Mouse (Mus musculus) kidney, adult 10 weeks (tissue): ENCODE data around the gene Pqbp1. TPM values are rescaled to one million over a fixed set of nuclear protein-coding genes. Genes with fewer than 3 reads are reported as not detected.

Source experiments
- polyA plus RNA-seq: library from polyadenylated mRNA; stranded (reverse); fragments of 350-450 nt; fragmentation: Illumina TruSeq; extraction: RNeasy Lipid Tissue Mini Kit (QIAGEN cat#74804); gene quantifications from one replicate; pipeline ENCODE4 v1.2.3, GENCODE M21; 2014; ENCODE audit warnings: low read depth, low replicate concordance

The Pqbp1 gene
- polyA plus RNA-seq: 13.5 TPM

GRCm38 (mm10) chrX:7898880-7899874 is at the start of gene Pqbp1, which contains the start of gene Timm17b:
Pqbp1 (minus strand) TSS chrX:7899269.
Timm17b (plus strand) TSS chrX:7899357.

GRCm38 (mm10) chrX:7947108-7947899 is 48.2 kb upstream of the Pqbp1 start, which contains the start of gene Hdac6:
Hdac6 (minus strand) TSS chrX:7947889.

DNA sequence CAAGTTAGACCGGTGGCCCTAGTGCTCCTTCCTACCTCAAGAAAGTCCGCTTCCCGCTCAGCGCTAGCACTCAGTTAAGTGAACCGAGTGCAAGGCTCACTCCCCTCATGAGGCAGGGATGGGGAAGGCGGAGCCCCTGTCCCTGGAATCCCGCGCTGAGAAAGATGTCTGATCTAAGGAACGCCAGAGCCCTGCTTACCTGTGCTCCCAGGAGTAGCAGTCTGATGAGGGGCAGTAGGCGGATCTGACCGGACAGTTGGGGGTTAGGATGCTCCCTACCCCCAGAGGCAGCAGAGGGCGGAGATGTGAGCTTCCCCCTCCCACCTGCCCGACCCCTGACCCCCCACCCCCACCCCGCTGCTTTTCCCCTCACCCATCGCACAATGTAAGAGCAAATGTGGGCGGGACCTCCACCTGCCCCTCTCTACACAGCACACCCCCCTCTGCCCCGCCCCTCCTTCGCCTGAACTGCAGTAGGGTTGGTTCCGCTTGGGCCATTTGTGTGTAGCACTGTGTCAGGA is 29.3 kb upstream of the Pqbp1 start, which contains the start of gene Eras:
Gene Eras, minus strand, starts transcription at position 338 of the 521 bp plus-strand sequence.

GRCm38 (mm10) chrX:7919601-7920383 is 20.7 kb upstream of the Pqbp1 start, which contains the start of gene Pcsk1n:
Pcsk1n (plus strand) TSS chrX:7919822.

GRCm38 (mm10) chrX:7909242-7909641 is 10.2 kb upstream of the Pqbp1 start, which contains the start of gene Gm10490:
Gm10490 (plus strand) TSS chrX:7909542.

DNA sequence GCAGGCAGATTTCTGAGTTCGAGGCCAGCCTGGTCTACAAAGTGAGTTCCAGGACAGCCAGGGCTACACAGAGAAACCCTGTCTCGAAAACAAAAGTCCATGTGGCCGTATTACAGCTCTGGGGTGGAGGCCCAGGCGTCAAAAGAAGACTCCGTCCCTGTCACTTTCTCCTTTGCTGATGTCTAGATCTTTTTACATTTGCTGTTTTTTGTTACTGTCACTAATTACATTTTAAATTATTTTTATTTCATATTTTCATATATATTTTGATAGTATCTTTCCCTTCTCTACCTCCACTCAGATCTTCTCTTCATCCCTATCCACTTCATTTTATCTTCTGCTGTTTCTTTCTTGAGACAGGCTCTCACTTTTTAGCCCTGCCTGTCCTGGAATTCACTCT is 8.7 kb upstream of the Pqbp1 start, which contains the start of gene Gm10491:
Gene Gm10491, minus strand, starts transcription at position 101 of the 400 bp plus-strand sequence.

DNA sequence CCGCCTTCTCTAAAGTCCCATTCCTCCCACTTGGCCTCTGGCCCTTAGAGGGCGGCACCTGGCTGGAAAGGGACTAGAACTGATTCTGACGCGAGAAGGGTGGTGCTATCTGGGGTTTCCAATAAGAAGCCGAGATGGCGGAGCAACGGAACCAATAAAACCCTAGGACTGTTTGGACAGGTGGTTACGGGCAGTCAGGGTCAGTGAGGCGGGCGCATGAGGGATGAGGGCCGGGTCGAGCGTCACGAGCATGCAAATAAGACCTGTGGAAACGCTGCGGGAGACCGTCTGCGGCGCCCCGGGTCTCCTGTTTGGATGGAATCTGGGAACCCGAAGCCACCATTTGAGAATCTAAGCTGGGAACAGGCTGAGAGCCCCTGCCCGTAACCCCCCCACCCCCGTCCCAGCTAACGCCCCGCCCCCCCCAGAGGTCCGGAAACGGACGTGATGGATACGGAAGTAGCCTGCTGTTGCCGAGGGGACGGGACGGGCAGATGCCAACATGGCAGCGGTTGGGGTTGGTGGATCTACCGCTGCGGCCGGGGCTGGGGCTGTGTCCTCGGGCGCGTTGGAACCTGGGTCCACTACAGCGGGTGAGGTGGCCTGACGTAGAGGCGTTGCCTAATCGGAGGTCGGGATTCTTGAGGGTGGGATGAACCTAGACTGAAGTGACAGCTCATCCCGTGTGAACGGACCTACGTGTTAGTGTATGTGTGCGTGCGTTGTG is 15.1 kb downstream of the Pqbp1 start, which contains the start of gene Slc35a2:
Gene Slc35a2, plus strand, starts transcription at position 188 of the 727 bp plus-strand sequence.

DNA sequence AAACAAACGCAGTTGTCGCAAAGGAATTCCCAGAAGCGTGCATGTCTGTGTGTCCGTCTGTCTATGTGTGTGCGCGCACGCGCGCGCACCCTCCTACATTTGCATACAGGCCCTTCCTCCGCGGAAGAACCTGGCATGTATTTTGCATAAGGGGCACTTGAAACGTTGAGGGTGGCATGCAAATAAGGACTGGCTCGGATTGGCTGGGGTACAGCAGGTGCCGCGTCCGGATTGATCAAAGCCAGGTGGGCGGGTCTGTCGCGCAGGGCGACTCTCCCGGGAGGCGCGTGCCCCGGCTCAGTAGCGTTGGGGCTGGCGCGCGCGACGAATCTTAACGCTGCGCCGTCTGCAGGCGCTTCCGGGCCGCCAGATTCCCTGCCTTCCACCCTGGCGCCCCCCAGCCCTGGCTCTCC is 21.1 kb downstream of the Pqbp1 start, which contains the start of gene Pim2:
Gene Pim2, plus strand, starts transcription at position 256 of the 413 bp plus-strand sequence.

Other genes with a start within 250 kb of the Pqbp1 start
- 2.5 TPM for gene Prickle3, start 242.0 kb downstream of the Pqbp1 start, polyA plus RNA-seq
- 24.5 TPM for gene Plp2, start 227.9 kb downstream of the Pqbp1 start, polyA plus RNA-seq
- gene Magix, start 218.0 kb downstream of the Pqbp1 start, polyA plus RNA-seq: 4.0 TPM
- gene Gpkow, start 202.1 kb downstream of the Pqbp1 start, polyA plus RNA-seq: 39.1 TPM
- 9.5 TPM for gene Wdr45, start 184.9 kb downstream of the Pqbp1 start, polyA plus RNA-seq
- not detected for gene Gm45208, start 177.0 kb downstream of the Pqbp1 start, polyA plus RNA-seq
- gene Praf2, start 170.8 kb downstream of the Pqbp1 start, polyA plus RNA-seq: 13.1 TPM
- gene Ccdc120, start 148.4 kb downstream of the Pqbp1 start, polyA plus RNA-seq: 2.9 TPM
- gene Tfe3, start 136.7 kb downstream of the Pqbp1 start, polyA plus RNA-seq: 4.9 TPM
- 15.7 TPM for gene Gripap1, start 109.5 kb downstream of the Pqbp1 start, polyA plus RNA-seq
- not detected for gene Kcnd1, start 77.0 kb downstream of the Pqbp1 start, polyA plus RNA-seq
- 22.2 TPM for gene Otud5, start 57.9 kb downstream of the Pqbp1 start, polyA plus RNA-seq
- 5.3 TPM for gene Pim2, start 21.0 kb downstream of the Pqbp1 start, polyA plus RNA-seq
- 6.8 TPM for gene Slc35a2, start 15.2 kb downstream of the Pqbp1 start, polyA plus RNA-seq
- 3.1 TPM for gene Timm17b, start 88 bp upstream of the Pqbp1 start, polyA plus RNA-seq
- not detected for gene Gm10491, start 8.6 kb upstream of the Pqbp1 start, polyA plus RNA-seq
- not detected for gene Gm10490, start 10.3 kb upstream of the Pqbp1 start, polyA plus RNA-seq
- not detected for gene Pcsk1n, start 20.6 kb upstream of the Pqbp1 start, polyA plus RNA-seq
- gene Eras, start 29.3 kb upstream of the Pqbp1 start, polyA plus RNA-seq: not detected
- 6.0 TPM for gene Hdac6, start 48.6 kb upstream of the Pqbp1 start, polyA plus RNA-seq
- gene Gata1, start 78.8 kb upstream of the Pqbp1 start, polyA plus RNA-seq: not detected
- gene Glod5, start 119.2 kb upstream of the Pqbp1 start, polyA plus RNA-seq: 255 TPM
- gene Suv39h1, start 175.5 kb upstream of the Pqbp1 start, polyA plus RNA-seq: 5.7 TPM
- 0.28 TPM for gene Was, start 191.2 kb upstream of the Pqbp1 start, polyA plus RNA-seq
- gene Wdr13, start 233.6 kb upstream of the Pqbp1 start, polyA plus RNA-seq: 43.7 TPM
- 221 TPM for gene Rbm3, start 246.6 kb upstream of the Pqbp1 start, polyA plus RNA-seq